Mouse (Mus musculus) CD4-positive, CD25-positive, alpha-beta regulatory T cell (primary cell): ENCODE data around the gene Atp2b2. TPM values are rescaled to one million over a fixed set of nuclear protein-coding genes. Genes with fewer than 3 reads are reported as not detected.

Experiments
- polyA plus RNA-seq: library from polyadenylated mRNA; unstranded; fragments of 100-300 nt; shearing (Covaris generic); gene quantifications from one replicate; pipeline ENCODE4 v1.2.1, GENCODE M21; 2017

The Atp2b2 gene
- polyA plus RNA-seq: 0.08 TPM

GRCm38 (mm10) chr6:114042332-114042731, at the start of gene Atp2b2:
Gene Atp2b2 (minus strand): TSS chr6:114042613.

GRCm38 (mm10) chr6:113740236-113741217, 301.9 kb downstream of the Atp2b2 start, which contains the start of gene Sec13:
Gene Sec13 (minus strand): TSS chr6:113740743.

GRCm38 (mm10) chr6:113719878-113720277, 322.5 kb downstream of the Atp2b2 start, which contains the start of gene Ghrl:
Gene Ghrl (minus strand): TSS chr6:113719880.

GRCm38 (mm10) chr6:113696582-113697221, 345.7 kb downstream of the Atp2b2 start, which contains the start of gene Tatdn2:
Gene Tatdn2 (plus strand): TSS chr6:113697050.

Other genes starting within 250 kb of the Atp2b2 start
- 0.06 TPM for gene Slc6a11, start 88.6 kb upstream of the Atp2b2 start, polyA plus RNA-seq
- 0.04 TPM for gene Slc6a1, start 240.0 kb upstream of the Atp2b2 start, polyA plus RNA-seq